Mouse (Mus musculus): ENCODE data around the gene Jade3.

Gene Jade3

DNA sequence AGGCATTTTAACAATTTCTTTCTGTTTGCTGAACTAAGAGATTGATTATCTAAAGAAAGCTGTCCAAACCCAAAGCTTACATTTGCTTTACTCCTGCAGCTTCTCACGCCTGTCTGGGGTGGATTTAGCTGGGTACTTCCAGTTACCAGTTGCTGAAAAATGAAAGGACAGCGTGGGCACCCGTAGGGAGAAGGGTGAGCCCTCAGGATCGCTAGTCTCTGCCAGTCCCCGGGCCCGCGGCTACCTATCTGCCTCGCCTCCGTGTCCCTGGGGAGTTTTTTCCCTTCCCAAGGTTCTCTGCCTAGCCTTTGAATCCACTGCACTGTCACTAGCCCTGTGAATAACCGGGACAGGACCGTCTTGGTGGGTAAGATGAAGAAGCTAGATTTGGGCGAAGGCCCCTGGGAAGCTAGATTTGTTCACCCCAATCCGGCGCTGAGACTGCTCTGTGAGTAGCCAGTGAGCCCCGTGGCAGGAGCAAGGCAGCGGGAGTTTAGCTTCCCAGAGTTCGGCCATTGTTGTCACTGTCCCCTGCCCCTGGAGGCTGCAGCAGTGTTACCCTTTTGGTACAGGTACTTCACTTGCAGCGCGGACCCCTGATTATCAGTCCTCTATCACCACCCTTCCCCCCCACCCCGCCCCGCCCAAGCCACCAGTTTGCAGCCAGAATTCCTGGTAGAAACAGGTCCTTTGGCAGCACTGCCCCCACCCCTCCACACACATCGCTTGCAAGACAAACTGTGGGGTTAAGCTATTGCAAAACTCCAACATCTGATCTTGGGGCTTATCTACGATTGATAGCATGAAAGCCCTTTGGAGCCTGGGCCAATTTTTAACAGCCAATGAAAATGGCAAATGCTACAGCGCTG is 122.8 kb downstream of the Jade3 start:
- peak; percentile 9 for DNase-seq (ENCODE audit: low spot score)

DNA sequence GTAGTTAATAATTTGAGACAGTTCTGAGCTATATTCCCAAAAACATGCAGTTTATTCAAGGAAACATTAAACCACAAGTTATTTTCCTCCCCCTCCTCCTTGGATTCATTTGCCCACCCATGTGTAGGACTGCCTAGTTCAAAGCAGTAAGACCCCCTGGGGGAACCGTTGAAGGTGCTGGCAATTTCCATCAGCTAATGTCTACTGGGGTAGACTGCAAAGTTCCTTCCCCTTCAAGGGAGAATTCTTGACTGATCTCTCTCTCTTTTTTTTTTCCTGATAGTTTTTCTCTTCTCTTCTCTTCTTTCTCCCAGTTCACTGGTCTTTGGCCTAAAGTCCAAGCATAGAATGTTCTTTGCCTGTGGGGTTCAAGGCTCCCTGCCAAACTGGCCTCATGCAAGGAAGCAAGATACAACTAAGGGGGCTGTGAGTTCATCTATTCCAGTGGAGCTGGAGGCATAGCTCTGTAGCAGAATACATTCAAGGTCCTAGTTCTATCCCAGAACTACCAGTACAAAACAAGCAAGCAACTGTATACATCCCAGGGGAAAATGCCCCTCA is 123.5 kb downstream of the Jade3 start:
- no peak for DNase-seq (ENCODE audit: low spot score)

- DNase-seq (ENCODE audit: low spot score), result no peak
Measured at GRCm38 (mm10) chrX:20549532-20549931, 124.0 kb downstream of the Jade3 start, which contains the start of gene Rgn. Rgn (plus strand) TSS chrX:20549787.

DNA sequence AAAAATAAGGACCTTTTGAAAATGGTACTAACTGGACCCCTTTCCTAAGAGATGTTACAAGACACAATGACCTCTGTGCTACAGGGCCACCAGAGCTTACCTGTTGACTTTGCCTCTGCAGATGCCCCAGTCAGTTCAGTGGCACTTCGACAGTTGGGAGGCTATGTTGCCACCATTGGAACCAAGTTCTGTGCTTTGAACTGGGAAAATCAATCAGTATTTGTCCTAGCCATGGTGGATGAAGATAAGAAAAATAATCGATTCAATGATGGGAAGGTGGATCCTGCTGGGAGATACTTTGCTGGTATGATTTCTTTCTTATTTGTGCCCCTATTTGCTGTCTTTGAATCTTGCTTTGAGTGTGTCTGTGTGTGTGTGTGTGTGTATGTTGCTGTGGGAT is 126.7 kb downstream of the Jade3 start:
- no peak for DNase-seq (ENCODE audit: low spot score)

DNA sequence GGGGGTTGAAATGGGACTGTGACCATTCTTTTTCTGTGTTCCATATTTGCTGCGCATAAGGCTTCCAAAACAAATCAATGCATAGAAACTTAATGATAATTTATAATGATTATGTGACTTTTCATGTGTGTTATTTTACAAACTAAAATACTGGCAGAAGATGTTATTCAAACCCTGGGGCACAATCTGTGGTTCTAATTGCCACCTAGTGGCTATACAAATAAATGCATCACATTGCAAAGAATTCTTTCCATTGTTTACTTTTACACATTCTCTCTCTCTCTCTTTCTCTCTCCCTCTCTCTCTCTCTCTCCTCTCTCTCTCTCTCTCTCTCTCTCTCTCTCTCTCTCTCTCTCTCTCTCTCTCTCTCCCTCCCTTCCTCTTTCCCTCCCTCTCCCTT is 136.4 kb downstream of the Jade3 start:
- no peak for DNase-seq (ENCODE audit: low spot score)

DNA sequence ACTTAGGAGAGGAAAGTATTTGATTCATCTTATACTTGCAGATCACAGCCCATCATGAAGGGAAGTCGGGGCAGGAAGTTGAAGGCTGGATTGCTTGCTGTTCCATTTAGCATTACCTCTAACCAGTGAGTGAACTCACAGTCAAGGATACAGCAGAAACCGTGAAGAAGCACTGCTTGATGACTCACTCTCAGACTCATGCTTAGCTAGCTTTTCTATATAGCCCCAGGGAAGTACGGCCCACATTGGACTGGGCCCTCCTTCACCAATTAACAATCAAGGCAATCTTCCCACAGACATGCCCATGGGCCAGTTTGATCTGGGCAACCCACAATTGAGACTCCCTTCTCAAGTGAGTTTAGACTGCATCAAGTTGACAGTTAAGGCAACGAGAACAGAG is 138.5 kb downstream of the Jade3 start:
- no peak for DNase-seq (ENCODE audit: low spot score)

All from ovary, postnatal 14 days (tissue).